Mouse (Mus musculus): ENCODE results near the gene Plekha5.
"Not testable (repeated sequence)": the region's sequence is repeated elsewhere in the genome, so short reads cannot be mapped to it uniquely, and the experiment has no call there.

Plekha5 gene

GRCm38 (mm10) chr6:140533606-140534005 lies 109.8 kb downstream of the Plekha5 start:
- no peak for DNase-seq

- no peak for DNase-seq
Observed at GRCm38 (mm10) chr6:140535504-140535903, 111.7 kb downstream of the Plekha5 start.

GRCm38 (mm10) chr6:140541919-140542318 lies 118.1 kb downstream of the Plekha5 start:
- no peak for DNase-seq

- no peak for DNase-seq
Observed at GRCm38 (mm10) chr6:140543005-140543794, 119.3 kb downstream of the Plekha5 start.

GRCm38 (mm10) chr6:140546095-140546494 lies 122.2 kb downstream of the Plekha5 start:
- no peak for DNase-seq

- DNase-seq, result no peak
Observed at GRCm38 (mm10) chr6:140546648-140547201, 122.9 kb downstream of the Plekha5 start.

- DNase-seq, result no peak
Observed at GRCm38 (mm10) chr6:140547203-140547944, 123.5 kb downstream of the Plekha5 start.

GRCm38 (mm10) chr6:140548082-140548769 lies 124.4 kb downstream of the Plekha5 start:
- DNase-seq, result no peak

- DNase-seq, result no peak
Observed at GRCm38 (mm10) chr6:140550741-140551140, 126.9 kb downstream of the Plekha5 start.

GRCm38 (mm10) chr6:140554261-140554660 lies 130.4 kb downstream of the Plekha5 start:
- DNase-seq, result no peak

GRCm38 (mm10) chr6:140559411-140559810 lies 135.6 kb downstream of the Plekha5 start:
- DNase-seq, result no peak

- no peak for DNase-seq
Observed at GRCm38 (mm10) chr6:140561151-140561916, 137.5 kb downstream of the Plekha5 start.

- no peak for DNase-seq
Observed at GRCm38 (mm10) chr6:140561917-140562590, 138.2 kb downstream of the Plekha5 start.

- DNase-seq, result no peak
Observed at GRCm38 (mm10) chr6:140567199-140567598, 143.3 kb downstream of the Plekha5 start.

- no peak for DNase-seq
Observed at GRCm38 (mm10) chr6:140567897-140568296, 144.0 kb downstream of the Plekha5 start.

- no peak for DNase-seq
Observed at GRCm38 (mm10) chr6:140570152-140570551, 146.3 kb downstream of the Plekha5 start.

- DNase-seq, result no peak
Observed at GRCm38 (mm10) chr6:140574943-140575342, 151.1 kb downstream of the Plekha5 start.

- DNase-seq, result no peak
Observed at GRCm38 (mm10) chr6:140576133-140576532, 152.3 kb downstream of the Plekha5 start.

- DNase-seq, result no peak
Observed at GRCm38 (mm10) chr6:140576961-140577821, 153.3 kb downstream of the Plekha5 start.

GRCm38 (mm10) chr6:140577822-140578170 lies 153.9 kb downstream of the Plekha5 start:
- DNase-seq, result no peak

GRCm38 (mm10) chr6:140578985-140579384 lies 155.1 kb downstream of the Plekha5 start:
- not testable (repeated sequence) for DNase-seq
